In the genomic region with DNA sequence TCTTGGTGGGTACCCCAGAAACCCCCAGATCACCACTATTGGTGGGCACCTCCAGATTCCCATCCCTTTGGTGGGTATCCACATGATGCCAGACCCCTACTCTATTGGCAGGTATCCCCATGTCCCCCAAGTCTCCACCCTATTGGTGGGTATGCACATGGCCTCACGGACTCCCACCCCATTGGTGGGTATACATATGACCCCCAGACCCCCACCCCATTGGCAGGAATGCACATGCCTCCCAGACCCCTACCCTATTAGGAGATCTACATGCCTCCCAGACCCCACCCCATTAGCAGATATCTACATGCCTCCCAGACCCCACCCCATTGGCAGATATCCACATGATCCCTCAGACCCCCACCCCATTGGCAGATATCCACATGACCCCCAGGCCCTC, we compare ENCODE assay signal across 19 mouse cellular contexts. TPM values are rescaled to one million over a fixed set of nuclear protein-coding genes. Genes with fewer than 3 reads are reported as not detected.
DNase-seq lines count a peak whose midpoint lies in the region; ATAC-seq and TF ChIP-seq lines count a peak whose summit lies in the region.
"Had no signal": no experiment of that assay in that cellular context is flagged by ENCODE, and none has a peak within 500 bp of the region (broad histone marks: within the 10 kb centered on the region; RNA-seq: fewer than 3 reads in every experiment).

No protein-coding gene starts in this region.

- no peak overlapping the region for H3K9ac ChIP-seq in heart, embryonic 11.5 days (ENCODE audit: low read depth, low read length)
- no peak overlapping the region for H3K9ac ChIP-seq in kidney, embryonic 14.5 days (ENCODE audit: low read depth, low read length)
- no peak overlapping the region for H3K9ac ChIP-seq in MEL (ENCODE audit: control insufficient read depth, low read depth, low read length, poor library complexity, severe bottlenecking)
- H3K9ac ChIP-seq: embryonic facial prominence, embryonic 12.5 days had no signal

- no peaks in the 10 kb centered on the region for H3K27me3 ChIP-seq in heart, embryonic 11.5 days (ENCODE audit: control insufficient read depth, insufficient read depth, low read length)
- no peaks in the 10 kb centered on the region for H3K27me3 ChIP-seq in kidney, embryonic 14.5 days (ENCODE audit: control insufficient read depth, insufficient read depth, low read length)
- H3K27me3 ChIP-seq in MEL (ENCODE audit: control insufficient read depth in 1 of 2, insufficient read depth in 2 of 2, low read length in 2 of 2): no peaks in the 10 kb centered on the region
- H3K27me3 ChIP-seq: embryonic facial prominence, embryonic 12.5 days had no signal

- 89% methylated on average over 1 of the region's 1 CpGs for WGBS in heart, embryonic 11.5 days (ENCODE audit: insufficient replicate concordance)
- WGBS in kidney, embryonic 14.5 days: 82% methylated on average over 1 of the region's 1 CpGs

- no peak for TF ChIP-seq CTCF in MEL (IDR thresholded peaks at IDR 0.05 in 2 of 3, conservative IDR thresholded peaks at IDR 0.05 in 1 of 3; ENCODE audit: control insufficient read depth in 1 of 3, insufficient read depth in 1 of 3, low read depth in 2 of 3, low read length in 3 of 3, poor library complexity in 1 of 3, severe bottlenecking in 1 of 3)

- H3K36me3 ChIP-seq in heart, embryonic 11.5 days (ENCODE audit: control insufficient read depth, insufficient read depth, low read length): peaks cover 3% of the 10 kb centered on the region; the same call in 1 of the 2 replicates
- peaks cover 38% of the 10 kb centered on the region for H3K36me3 ChIP-seq in kidney, embryonic 14.5 days (ENCODE audit: control insufficient read depth, insufficient read depth, low read length)
- H3K36me3 ChIP-seq in MEL (ENCODE audit: control insufficient read depth in 1 of 2, insufficient read depth in 2 of 2, low read length in 2 of 2): peaks cover 12 to 18% of the 10 kb centered on the region in 2 experiments

- DNase-seq in adrenal gland, postnatal 14 days: peak; percentile 44
- no peak for DNase-seq in adrenal gland, adult 18-20 months (ENCODE audit: low spot score in 2 of 2)
- no peak for DNase-seq in heart, adult 8-10 months (ENCODE audit: low spot score)
- DNase-seq in kidney, adult 18-20 months: no peak
- DNase-seq in MEL (ENCODE audit: low read depth, low spot score): peak; percentile 4
- DNase-seq in gastrocnemius, postnatal 36 days: no peak
- DNase-seq: adrenal gland, adult 8-10 months; cerebellum, adult 18-20 months; heart, postnatal 14 days; kidney, adult 11 months; kidney, postnatal 36 days; layer of hippocampus, adult 9-11 months; liver; lung, adult 2 months; lung, postnatal 36 days; spleen, adult 18-20 months had no signal

- peaks cover 72% of the 10 kb centered on the region for H3K4me1 ChIP-seq in heart, embryonic 11.5 days (ENCODE audit: control insufficient read depth, insufficient read depth, low read length)
- H3K4me1 ChIP-seq in kidney, embryonic 14.5 days (ENCODE audit: control insufficient read depth, insufficient read depth, low read length): peaks cover 64% of the 10 kb centered on the region
- H3K4me1 ChIP-seq in MEL (ENCODE audit: control insufficient read depth in 1 of 2, insufficient read depth in 2 of 2, low read length in 2 of 2): peaks cover 2 to 5% of the 10 kb centered on the region in 2 experiments; a peak in 2 of 4 replicates

- TF ChIP-seq RAD21 in MEL (IDR thresholded peaks at IDR 0.05; ENCODE audit: low read depth, low read length): no peak

- H3K4me3 ChIP-seq in heart, embryonic 11.5 days (ENCODE audit: low read depth, low read length): no peak overlapping the region
- no peak overlapping the region for H3K4me3 ChIP-seq in kidney, embryonic 14.5 days (ENCODE audit: low read length)
- no peak overlapping the region for H3K4me3 ChIP-seq in MEL (ENCODE audit: control insufficient read depth in 1 of 2, insufficient read depth in 1 of 2, low read depth in 2 of 2, low read length in 2 of 2)
- H3K4me3 ChIP-seq: embryonic facial prominence, embryonic 12.5 days had no signal

- TF ChIP-seq POLR2A in MEL (IDR thresholded peaks at IDR 0.05; ENCODE audit: control insufficient read depth in 1 of 2, insufficient read depth in 1 of 2, low read depth in 1 of 2, low read length in 2 of 2, poor library complexity in 1 of 2): no peak

- intact Hi-C loops in gastrocnemius, postnatal 36 days (cut with DNase I): loop anchor here (2.0 kb wide), 1 partner anchor 75 kb away; a partner anchor contains a TSS

- 0 out of 2 replicates have a peak, but pooled peaks have one; percentile 24 for ATAC-seq in heart, embryonic 11.5 days (replicated peaks; ENCODE audit: insufficient number of reproducible peaks, low FRiP score, low TSS enrichment)
- ATAC-seq in kidney, embryonic 14.5 days (ENCODE audit: low FRiP score, low TSS enrichment): 0 out of 2 replicates have a peak, but pooled peaks have one; percentile 17

- H3K27ac ChIP-seq in heart, embryonic 11.5 days (ENCODE audit: low read depth, low read length): no peak overlapping the region
- no peak overlapping the region for H3K27ac ChIP-seq in kidney, embryonic 14.5 days (ENCODE audit: low read depth, low read length)
- no peak overlapping the region for H3K27ac ChIP-seq in MEL (ENCODE audit: control insufficient read depth, low read depth, low read length)
- H3K27ac ChIP-seq: embryonic facial prominence, embryonic 12.5 days had no signal

- peaks cover 34% of the 10 kb centered on the region for H3K79me2 ChIP-seq in MEL (ENCODE audit: control insufficient read depth, insufficient read depth, low read length, poor library complexity)

- H3K4me2 ChIP-seq in heart, embryonic 11.5 days: no peak overlapping the region
- H3K4me2 ChIP-seq in kidney, embryonic 14.5 days (replicated peaks; ENCODE audit: low read depth, low read length): no peak overlapping the region
- H3K4me2 ChIP-seq: embryonic facial prominence, embryonic 12.5 days had no signal

- no peak for TF ChIP-seq EP300 in MEL (IDR thresholded peaks at IDR 0.05; ENCODE audit: low read depth in 1 of 2, low read length in 2 of 2)

- no peaks in the 10 kb centered on the region for H3K9me3 ChIP-seq in heart, embryonic 11.5 days (replicated peaks; ENCODE audit: control insufficient read depth, low read length)
- no peaks in the 10 kb centered on the region for H3K9me3 ChIP-seq in kidney, embryonic 14.5 days (ENCODE audit: control insufficient read depth, low read length)
- no peaks in the 10 kb centered on the region for H3K9me3 ChIP-seq in MEL (replicated peaks; ENCODE audit: insufficient read depth, low read length)
- H3K9me3 ChIP-seq: embryonic facial prominence, embryonic 12.5 days had no signal

TF ChIP-seq in MEL, 35 proteins besides CTCF, POLR2A, EP300 and RAD21:
- TF ChIP-seq HCFC1 (IDR thresholded peaks at IDR 0.05; ENCODE audit: low read depth, low read length) (no peak), ZMIZ1 (IDR thresholded peaks at IDR 0.05; ENCODE audit: low read depth, low read length) (no peak), USF1 (IDR thresholded peaks at IDR 0.05; ENCODE audit: low read depth, low read length) (no peak), USF2 (IDR thresholded peaks at IDR 0.05; ENCODE audit: borderline replicate concordance in 1 of 2, insufficient read depth in 1 of 2, low read depth in 1 of 2, low read length in 2 of 2) (no peak), TBP (IDR thresholded peaks at IDR 0.05; ENCODE audit: low read depth, low read length) (no peak), SIN3A (IDR thresholded peaks at IDR 0.05; ENCODE audit: low read length) (no peak), MAZ (IDR thresholded peaks at IDR 0.05; ENCODE audit: low read depth, low read length) (no peak), JUND (IDR thresholded peaks at IDR 0.05; ENCODE audit: low read depth, low read length) (no peak), MAX (IDR thresholded peaks at IDR 0.05; ENCODE audit: low read length) (no peak), E2F4 (IDR thresholded peaks at IDR 0.05; ENCODE audit: borderline replicate concordance, low read depth, low read length) (no peak), TAL1 (IDR thresholded peaks at IDR 0.05; ENCODE audit: low read length) (no peak)

RNA-seq across cellular contexts. Expression of a gene that starts 6.8 kb away (rescaled TPM):
- total RNA-seq in adrenal gland, postnatal 14 days (2021): 4.6 and 5.4 TPM in 2 replicates
- 1 to 10 TPM; 1.3 to 1.7 TPM for total RNA-seq in adrenal gland, adult 18-20 months (2021)
- 5.6 and 8.6 TPM in 2 replicates for polyA plus RNA-seq in heart, embryonic 11.5 days (2014; fragmentation: Nextera tagmentation; extraction: Ambion mirVana)
- total RNA-seq in heart, adult 8-10 months (2022): 1 to 10 TPM; 1.3 to 1.7 (median 1.5) TPM
- 10.1 and 15.0 TPM in 2 replicates for polyA plus RNA-seq in kidney, embryonic 14.5 days (2014; fragmentation: Nextera tagmentation; extraction: Ambion mirVana)
- 26.9 and 34.2 TPM in 2 replicates for total RNA-seq in MEL (2012; rRNA removed)
- polyA plus RNA-seq in MEL (2012; ENCODE audit: insufficient read depth in 1 of 2, insufficient read length in 2 of 2, low read depth in 1 of 2, low replicate concordance in 2 of 2, missing spikeins in 1 of 2): 100 to 1,000 TPM in 1 of 2 experiments, not detected in 1; 171 TPM
- total RNA-seq in gastrocnemius, postnatal 36 days (2021): 1 to 10 TPM; 2.4 to 3.0 TPM
- polyA plus RNA-seq: lung, adult 2 months had no signal

RNA-seq across cellular contexts. Expression of a gene that starts 55.6 kb away (rescaled TPM):
- total RNA-seq in adrenal gland, postnatal 14 days (2021): 4,967 and 5,329 TPM in 2 replicates
- 1,000 to 10,000 TPM; 2,555 to 2,708 TPM for total RNA-seq in adrenal gland, adult 18-20 months (2021)
- 1,095 and 1,127 TPM in 2 replicates for polyA plus RNA-seq in heart, embryonic 11.5 days (2014; fragmentation: Nextera tagmentation; extraction: Ambion mirVana)
- total RNA-seq in heart, adult 8-10 months (2022): 1,000 to 10,000 TPM; 1,172 to 1,307 (median 1,221) TPM
- polyA plus RNA-seq in kidney, embryonic 14.5 days (2014; fragmentation: Nextera tagmentation; extraction: Ambion mirVana): 1,459 and 1,592 TPM in 2 replicates
- 255 and 273 TPM in 2 replicates for total RNA-seq in MEL (2012; rRNA removed)
- polyA plus RNA-seq in MEL (2012; ENCODE audit: insufficient read depth in 1 of 2, insufficient read length in 2 of 2, low read depth in 1 of 2, low replicate concordance in 2 of 2, missing spikeins in 1 of 2): 100 to 1,000 TPM; 383 to 447 TPM
- 1,000 to 10,000 TPM; 1,262 to 1,407 TPM for total RNA-seq in gastrocnemius, postnatal 36 days (2021)

Comparison
In these comparisons a context has a peak if more than half of its experiments do, and no peak if none do; other contexts are left out.
1. DNase-seq: peak in adrenal gland, postnatal 14 days (single experiment) and MEL (single experiment); none in adrenal gland, adult 18-20 months (0 of 2), heart, adult 8-10 months (single experiment), kidney, adult 18-20 months (single experiment) and gastrocnemius, postnatal 36 days (0 of 2).